Mouse (Mus musculus): Measurements from ENCODE around the gene Olfr1393. TPM values are rescaled to one million over a fixed set of nuclear protein-coding genes. Genes with fewer than 3 reads are reported as not detected.

Olfr1393 gene
- total RNA-seq, 2 experiments from 2014 or later = 0.10 to 0.11 TPM

DNA sequence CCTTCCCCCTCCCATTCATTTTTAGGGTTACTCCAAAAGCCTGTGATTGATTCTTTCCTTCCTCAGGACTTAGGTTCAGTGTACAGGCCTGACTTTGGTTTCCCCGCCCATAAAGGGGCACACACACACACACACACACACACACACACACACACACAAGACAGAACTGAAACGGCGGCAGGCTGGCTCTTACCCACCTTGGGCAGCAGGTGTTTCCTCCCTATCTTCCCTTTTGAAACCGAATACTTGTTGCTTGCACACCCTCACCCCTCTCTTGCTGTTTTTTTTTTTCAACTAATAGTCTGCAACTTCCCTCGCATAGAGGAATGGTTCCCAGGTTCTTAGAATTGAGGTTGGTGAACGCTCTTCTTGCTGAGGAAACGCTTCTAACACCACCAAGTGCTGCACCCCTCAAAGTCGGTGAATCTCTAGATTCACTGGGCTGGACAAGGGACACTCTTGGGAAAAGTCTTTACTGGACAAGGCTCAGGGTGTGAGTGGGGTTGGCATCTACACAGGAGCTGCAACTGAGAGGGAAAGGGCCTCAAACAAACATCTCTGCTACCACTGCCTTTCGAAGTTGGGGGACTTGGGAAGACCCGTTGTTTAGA is 28.2 kb upstream of the Olfr1393 start:
- intact Hi-C loops (cut with DNase I) = loop anchor here (5.0 kb wide), 1 partner anchor 378 kb away; the partner anchor contains the start of gene Irgm1
- no peak for DNase-seq (ENCODE audit: low spot score)

DNA sequence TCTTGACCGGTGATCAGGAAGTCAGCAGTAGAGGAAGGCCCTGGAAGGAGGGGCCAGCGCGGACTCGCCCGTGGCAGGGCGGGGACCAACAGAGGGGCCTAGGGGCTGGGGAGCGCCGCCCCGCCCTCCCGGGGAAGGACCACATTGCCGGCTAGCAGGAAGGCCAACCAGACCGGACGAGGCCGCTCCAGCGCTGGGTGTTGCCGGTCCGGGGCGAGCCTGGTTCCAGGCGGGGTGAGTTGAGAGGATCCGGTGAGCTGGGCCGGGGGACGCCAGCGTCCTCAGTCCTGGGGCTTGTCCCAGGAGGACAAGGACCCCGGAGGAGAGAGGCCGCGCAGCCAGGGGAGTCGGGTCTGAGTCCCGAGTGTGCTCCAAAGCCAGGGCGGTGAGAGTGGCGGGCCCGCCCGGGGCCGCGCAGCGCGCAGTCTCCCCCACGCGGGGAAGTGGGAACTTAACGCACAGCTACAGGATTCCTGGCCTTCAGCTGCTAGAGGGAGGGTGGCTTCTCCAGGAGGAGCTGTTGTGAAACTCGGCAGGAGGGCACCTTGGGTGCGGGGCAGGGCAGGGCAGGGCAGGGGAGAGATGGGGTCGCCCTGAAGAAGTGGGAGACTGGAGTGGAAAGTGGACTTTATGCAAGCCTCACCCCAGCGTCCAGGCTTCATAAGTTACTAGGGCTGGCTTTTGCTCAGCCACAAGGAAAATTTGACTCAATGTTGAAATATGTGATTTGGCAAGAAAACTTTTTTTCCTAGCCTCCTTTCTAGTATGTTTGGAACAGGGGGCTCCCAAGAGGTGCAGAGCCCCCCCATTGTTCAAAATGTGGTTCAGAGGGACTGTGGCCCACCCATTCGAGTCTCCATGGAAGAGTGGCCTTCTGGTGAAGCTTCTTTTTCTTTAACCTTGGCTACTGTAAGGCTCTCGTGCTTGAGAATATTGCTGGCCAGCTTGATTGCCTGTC is 27.4 kb upstream of the Olfr1393 start:
- intact Hi-C loops (cut with DNase I) = loop anchor here (5.0 kb wide), 1 partner anchor 378 kb away; the partner anchor contains the start of gene Irgm1
- DNase-seq (ENCODE audit: low spot score) = peak; percentile 94

DNA sequence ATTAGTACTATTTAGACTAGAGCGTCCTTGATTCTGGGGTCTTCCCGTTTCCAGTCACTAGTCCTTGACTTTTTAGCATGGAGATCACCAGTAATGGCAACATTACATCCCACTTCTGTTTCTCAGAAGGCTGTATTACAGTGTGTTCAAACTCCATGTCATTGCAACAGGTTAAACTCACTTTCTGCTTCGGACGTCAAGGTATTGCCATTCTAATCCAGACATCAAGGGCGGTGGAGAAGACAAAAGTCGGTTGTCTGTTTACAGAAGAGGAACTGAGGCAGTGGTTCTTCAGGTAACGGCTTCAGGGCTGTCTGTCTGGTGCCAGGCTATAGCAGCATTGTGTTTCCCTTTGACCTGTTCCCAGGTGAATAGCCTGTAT is 26.7 kb upstream of the Olfr1393 start:
- no peak for DNase-seq (ENCODE audit: low spot score)
- intact Hi-C loops (cut with DNase I) = loop anchor here (5.0 kb wide), 1 partner anchor 379 kb away; the partner anchor contains the start of gene Irgm1

DNA sequence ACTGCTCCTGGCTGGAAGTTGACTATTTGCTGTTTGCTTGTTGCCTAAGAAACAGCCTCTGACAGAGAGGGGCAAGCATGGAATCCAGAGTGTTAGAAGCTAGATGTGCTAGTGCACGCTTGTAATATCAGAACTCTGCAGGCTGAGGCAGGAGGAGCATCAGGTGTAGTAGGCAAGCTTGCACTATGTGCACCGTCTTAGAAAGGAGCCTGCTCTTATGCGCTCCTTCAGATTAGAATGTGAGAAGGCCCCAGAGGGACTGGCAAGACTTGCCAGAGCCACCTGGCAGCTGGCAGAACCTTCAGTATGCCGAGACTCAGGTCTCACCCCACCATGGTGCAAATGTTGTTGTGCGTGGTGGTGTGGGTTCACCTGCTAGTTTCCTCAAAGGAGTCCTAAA is 26.1 kb upstream of the Olfr1393 start:
- DNase-seq (ENCODE audit: low spot score) = no peak
- intact Hi-C loops (cut with DNase I) = loop anchor here (5.0 kb wide), 1 partner anchor 380 kb away; the partner anchor contains the start of gene Irgm1

DNA sequence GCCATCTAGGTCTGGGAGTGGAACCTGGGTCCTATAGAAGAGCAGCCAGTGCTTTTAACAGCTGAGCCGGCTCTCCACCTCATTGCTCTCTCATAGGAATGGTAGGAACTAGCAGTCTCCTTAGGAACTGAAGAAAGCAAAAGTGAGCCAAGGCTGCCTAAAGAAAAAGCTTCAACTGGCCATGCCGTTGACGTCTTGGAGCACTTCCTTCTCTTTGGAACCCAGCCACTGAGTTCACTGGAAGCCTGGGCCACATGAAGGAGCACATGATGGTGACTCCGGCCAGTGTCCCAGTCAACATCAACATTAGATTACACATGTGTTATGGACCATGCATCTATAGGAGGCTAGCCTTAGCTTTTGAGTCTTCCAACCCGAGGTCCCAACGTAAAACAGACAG is 25.1 kb upstream of the Olfr1393 start:
- DNase-seq (ENCODE audit: low spot score) = no peak
- intact Hi-C loops (cut with DNase I) = loop anchor here (5.0 kb wide), 1 partner anchor 381 kb away; the partner anchor contains the start of gene Irgm1

DNA sequence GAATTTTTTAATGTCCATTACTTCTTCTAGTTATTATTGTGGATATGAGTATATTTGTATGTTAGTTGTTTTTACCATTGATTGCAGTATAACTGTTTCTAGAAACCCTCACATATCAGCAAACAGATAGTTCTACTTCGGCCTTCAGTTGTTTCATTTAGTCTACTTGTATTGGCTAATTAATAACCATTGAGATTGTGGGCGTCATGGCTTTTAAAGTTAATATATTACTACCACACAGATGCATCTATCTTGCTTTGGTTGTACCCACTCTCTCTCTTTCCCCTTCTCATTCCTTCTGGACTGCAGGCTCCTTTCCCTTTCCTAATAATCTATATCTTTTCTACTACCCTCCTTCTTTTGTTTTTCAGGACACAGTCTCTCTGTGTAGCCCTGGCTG is 18.8 kb upstream of the Olfr1393 start:
- no peak for DNase-seq (ENCODE audit: low spot score)
- intact Hi-C loops (cut with DNase I) = no loop called here

DNA sequence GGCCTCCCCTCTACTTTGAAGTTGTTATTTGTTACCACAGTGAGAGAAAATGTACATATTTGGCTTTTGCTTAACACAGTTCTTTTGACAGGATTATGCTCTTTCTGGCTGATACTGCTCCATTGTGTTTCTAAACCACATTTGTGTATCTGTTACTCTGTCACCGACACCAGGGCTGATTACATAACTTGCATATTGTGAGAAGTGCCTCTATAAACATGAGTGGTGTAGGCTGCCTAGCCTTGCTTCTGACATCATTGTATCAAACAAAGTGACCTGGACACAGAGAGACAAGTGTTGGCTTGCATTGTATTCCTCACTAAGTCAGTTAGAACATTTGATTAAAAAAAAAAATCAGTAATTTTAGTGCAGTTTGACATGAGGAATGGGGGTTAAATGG is 18.3 kb upstream of the Olfr1393 start:
- intact Hi-C loops (cut with DNase I) = no loop called here
- no peak for DNase-seq (ENCODE audit: low spot score)

DNA sequence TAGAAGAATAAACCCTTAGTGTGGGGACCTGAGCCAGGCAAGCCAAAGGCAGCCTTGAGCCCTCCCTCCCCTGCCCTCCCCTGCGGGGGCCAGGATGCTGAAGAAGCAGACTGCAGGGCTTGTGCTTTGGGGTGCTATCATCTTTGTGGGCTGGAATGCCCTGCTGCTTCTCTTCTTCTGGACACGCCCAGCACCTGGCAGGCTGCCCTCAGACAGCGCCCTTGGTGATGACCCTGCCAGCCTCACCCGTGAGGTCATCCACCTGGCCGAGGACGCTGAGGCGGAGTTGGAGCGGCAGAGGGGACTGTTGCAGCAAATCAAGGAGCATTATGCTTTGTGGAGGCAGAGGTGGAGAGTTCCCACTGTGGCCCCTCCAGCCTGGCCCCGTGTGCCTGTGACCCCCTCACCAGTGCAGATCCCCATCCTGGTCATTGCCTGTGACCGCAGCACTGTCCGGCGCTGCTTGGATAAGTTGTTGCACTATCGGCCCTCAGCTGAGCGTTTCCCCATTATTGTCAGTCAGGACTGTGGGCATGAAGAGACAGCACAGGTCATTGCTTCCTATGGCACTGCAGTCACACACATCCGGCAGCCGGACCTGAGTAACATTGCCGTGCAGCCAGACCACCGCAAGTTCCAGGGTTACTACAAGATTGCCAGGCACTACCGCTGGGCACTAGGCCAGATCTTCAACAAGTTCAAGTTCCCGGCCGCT is 17.3 kb upstream of the Olfr1393 start:
- intact Hi-C loops (cut with DNase I) = no loop called here
- DNase-seq (ENCODE audit: low spot score) = no peak

DNA sequence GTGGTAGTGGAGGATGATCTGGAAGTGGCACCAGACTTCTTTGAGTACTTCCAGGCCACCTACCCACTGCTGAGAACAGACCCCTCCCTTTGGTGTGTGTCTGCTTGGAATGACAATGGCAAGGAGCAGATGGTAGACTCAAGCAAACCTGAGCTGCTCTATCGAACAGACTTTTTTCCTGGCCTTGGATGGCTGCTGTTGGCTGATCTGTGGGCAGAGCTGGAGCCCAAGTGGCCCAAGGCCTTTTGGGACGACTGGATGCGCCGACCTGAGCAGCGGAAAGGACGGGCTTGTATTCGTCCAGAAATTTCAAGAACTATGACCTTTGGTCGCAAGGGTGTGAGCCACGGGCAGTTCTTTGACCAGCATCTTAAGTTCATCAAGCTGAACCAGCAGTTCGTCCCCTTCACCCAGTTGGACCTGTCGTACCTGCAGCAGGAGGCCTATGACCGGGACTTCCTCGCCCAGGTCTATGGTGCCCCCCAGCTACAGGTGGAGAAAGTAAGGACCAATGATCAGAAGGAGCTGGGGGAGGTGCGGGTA is 16.7 kb upstream of the Olfr1393 start:
- intact Hi-C loops (cut with DNase I) = no loop called here
- no peak for DNase-seq (ENCODE audit: low spot score)

DNA sequence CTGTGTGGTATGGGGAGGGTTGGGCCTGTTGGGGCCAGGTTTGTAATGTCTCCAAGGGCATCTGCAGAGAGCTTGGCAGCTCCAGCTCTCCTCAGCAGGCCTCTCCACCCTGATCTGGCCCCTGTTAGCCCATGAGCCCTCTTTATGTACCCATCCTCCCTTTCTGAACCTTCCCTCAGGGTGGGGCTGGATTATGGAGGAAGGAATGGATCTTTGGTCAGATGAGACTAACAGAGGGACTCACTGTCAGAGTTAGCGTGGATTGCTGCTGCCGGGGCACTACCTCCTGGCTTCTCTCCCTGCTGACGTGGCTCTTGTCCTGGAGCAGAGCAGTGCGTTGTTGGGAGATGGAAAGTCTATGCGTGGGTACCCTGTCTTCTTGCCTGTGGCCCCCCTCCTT is 15.8 kb upstream of the Olfr1393 start:
- intact Hi-C loops (cut with DNase I) = no loop called here
- DNase-seq (ENCODE audit: low spot score) = no peak

DNA sequence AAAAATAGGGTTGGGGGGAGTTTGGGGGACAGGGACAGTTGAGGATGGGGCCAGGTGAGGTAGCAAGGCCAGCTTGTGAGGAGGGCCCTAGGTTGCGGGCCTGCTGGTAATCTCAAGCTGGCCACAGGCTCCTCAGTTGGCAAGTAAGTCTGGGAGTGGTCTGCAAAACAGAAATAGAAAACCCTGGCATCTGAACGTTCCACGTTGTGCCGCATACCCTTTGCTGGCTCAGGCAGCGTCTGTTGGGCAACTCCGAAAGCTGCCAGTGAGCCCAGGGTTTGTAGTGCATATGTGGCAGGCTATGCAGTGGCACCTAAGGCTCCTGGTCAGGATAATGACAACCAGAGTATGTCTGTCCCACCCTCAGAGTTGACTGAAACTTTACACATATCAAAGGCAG is 15.0 kb upstream of the Olfr1393 start:
- no peak for DNase-seq (ENCODE audit: low spot score)
- intact Hi-C loops (cut with DNase I) = no loop called here

DNA sequence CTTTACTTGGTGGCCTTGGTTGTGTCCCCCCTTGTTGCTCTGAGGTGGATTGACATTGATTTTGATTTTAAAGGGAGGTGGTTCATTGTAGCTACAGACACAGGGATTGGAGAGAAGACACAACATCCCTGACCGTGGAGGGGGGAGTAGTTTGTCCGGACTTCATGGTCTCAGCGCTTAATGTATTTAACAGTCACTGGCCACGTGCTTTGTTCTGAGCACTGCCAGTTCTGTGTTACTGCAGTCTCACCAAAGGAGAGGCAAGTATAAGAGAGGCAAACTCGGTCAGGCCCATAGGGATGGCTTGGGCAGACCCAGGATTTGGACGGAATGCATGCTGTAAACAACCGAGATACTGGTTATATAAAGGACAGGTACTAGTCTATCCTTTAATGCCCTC is 14.0 kb upstream of the Olfr1393 start:
- intact Hi-C loops (cut with DNase I) = no loop called here

DNA sequence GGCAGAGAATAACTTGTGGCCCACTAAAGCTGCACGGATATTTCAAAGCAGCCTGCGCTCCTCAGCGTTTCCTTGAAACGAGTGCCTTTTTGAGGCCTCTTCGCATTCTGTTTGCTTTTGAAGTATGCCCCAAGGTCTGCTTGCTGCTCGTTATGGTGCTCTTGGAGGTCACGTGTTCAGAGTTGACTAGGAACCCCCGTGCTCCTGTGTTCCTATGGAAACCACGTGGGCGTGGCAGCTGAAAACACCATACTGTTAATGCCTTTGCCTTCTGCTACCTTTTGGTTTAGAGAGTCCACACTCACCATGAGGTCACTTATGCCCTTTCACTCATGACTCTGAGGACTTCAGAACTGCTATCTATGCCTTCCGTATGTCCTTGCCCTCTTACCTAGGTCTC is 13.5 kb upstream of the Olfr1393 start:
- intact Hi-C loops (cut with DNase I) = no loop called here
- DNase-seq (ENCODE audit: low spot score) = no peak

More for the DNA sequence above, 14.0 kb upstream of the Olfr1393 start:
- no peak for DNase-seq (ENCODE audit: low spot score)

DNA sequence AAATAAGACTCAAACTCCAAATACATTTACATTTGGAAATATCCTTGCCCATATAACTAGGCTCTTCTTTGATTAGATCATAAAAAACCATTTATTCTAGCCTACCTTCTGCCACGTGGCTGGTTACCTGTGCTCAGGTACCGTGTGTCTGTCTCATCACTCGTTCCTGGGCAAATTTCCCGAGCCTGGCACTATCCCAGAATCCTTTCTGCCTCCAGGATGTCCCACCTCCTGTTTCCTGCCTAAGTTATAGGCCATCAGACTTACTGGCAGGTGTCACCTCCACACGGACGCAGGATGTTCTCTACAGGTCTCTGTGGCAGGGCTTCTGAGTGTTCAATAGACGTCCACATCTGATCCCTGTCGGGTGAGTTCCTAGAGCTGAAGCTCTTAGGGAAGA is 13.0 kb upstream of the Olfr1393 start:
- no peak for DNase-seq (ENCODE audit: low spot score)
- intact Hi-C loops (cut with DNase I) = no loop called here

DNA sequence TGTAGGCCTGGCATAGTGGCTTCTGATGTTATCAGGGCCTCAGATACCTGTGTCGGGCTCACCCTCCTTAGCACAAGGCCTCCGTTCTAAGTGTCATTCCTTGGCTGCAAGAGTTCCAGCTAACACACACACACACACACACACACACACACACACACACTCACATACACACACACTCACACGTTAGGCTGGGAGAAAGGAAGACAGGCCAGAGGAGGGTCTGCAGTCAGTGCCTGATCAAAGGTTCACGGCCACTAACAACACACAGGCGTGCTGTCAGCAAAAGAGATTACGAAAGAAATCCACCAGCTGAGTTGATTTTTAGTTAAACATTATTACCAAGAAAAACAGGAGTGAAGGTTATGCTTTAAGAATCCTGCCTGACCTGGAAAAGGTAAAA is 11.4 kb upstream of the Olfr1393 start:
- DNase-seq (ENCODE audit: low spot score) = no peak
- intact Hi-C loops (cut with DNase I) = no loop called here

DNA sequence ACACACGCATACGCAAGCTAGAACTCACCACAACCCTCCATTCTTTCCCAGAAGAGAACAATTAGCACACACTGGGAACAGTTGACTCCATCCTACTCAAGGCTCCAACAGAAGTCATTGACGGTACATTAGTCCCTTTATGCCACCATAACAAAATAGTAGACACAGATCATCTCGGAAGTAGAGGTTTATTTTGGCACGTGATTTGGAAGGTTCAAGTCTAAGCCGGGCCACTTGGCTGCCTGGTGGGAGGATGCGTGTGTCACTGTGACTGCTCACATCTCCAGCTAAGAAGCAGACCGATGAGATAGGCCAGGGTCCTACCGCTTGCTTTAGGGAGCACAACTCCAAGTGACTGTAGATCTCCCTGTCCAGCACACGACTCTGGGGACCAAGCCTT is 10.8 kb upstream of the Olfr1393 start:
- no peak for DNase-seq (ENCODE audit: low spot score)
- intact Hi-C loops (cut with DNase I) = no loop called here

DNA sequence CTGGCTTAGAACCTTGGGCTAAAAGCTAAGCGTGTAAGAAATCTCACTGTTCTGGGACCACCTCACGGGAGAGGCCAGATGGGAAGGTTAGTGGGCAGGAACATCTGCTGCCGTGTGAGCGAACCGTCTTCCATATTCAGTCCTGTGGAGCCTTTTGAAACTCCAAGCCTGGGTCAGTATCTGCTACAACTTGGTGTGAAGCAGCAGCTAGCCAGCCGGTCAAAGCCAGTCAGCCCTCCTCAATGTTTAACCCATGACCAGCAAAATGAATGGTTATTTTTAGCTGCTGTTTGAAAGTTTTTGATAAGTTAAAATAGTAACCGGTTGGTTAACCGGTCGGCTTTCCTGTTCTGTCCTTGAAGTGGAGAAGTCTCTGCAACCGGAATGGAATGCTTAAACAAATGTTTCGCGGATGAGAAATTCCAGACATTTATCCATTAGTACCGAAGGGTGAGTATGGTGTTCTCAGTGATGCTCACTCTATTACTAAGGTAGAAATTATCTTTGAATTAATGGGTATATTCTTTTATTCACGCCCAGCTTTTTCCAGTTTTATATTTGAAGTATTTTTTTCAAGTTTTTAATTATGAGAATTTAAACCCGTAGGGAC is 10.0 kb upstream of the Olfr1393 start:
- no peak for DNase-seq (ENCODE audit: low spot score)
- intact Hi-C loops (cut with DNase I) = no loop called here

DNA sequence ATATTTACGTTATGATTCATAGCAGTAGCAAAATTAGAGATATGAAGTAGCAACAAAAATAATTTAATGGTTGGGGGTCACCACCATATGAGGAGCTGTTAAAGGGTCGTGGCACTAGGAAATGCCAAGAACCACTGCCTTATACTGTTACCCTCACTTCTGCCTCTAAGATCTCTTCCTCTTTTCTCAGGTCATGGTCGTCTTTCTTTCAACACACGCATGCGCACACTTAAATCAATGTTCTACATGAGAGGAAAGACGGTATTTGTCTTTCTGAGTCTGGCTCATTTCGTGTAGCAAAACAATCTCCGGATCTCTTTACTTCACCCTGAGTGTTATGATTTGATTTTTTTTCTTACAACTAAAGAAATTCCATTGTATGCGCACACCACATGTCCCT is 8.3 kb upstream of the Olfr1393 start:
- no peak for DNase-seq (ENCODE audit: low spot score)
- intact Hi-C loops (cut with DNase I) = loop anchor here (2.0 to 5.0 kb wide), 2 partner anchors 162 to 395 kb away; no protein-coding TSS in a partner anchor

DNA sequence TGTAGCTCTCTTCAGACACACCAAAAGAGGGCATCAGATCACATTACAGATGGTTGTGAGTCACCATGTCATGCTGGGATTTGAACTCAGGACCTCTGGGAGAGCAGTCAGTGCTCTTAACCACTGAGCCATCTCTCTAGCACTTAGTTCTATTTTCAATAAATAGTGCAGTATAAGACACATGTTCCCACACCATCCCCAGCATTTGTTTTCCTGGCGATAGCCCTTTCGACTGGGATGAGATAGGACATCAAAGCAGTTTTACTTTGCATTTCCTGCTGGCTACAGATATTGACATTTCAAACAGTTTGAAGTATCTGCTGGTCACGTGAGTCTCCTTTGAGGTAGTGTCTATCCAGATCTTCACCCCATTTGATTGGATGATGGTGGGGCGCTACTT is 7.7 kb upstream of the Olfr1393 start:
- intact Hi-C loops (cut with DNase I) = loop anchor here (2.0 to 5.0 kb wide), 2 partner anchors 163 to 396 kb away; no protein-coding TSS in a partner anchor
- no peak for DNase-seq (ENCODE audit: low spot score)

DNA sequence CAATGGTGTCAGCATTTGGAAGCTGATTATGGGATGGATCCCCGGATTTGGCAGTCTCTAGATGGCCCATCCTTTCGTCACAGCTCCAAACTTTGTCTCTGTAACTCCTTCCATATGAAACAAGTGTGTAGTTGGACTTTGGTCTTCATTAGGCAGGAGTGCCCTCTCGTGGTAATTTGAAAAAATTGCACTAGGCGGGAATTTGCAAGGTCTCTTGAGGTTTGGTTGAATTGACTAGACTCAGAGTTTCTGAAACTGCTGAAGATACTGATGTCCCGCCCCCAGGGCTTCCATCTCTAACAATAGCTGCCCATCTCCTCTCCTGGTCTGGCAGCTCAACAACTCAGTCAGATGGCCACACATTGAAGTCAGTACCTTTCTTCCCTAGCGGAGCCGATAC is 6.8 kb upstream of the Olfr1393 start:
- intact Hi-C loops (cut with DNase I) = loop anchor here (1.0 to 5.0 kb wide), 3 partner anchors 82 to 397 kb away; no protein-coding TSS in a partner anchor

More for the DNA sequence above, 6.8 kb upstream of the Olfr1393 start:
- no peak for DNase-seq (ENCODE audit: low spot score)

Measured in heart, postnatal 25 days (tissue).